Mouse (Mus musculus): ENCODE data around the gene Rgs13. TPM values are rescaled to one million over a fixed set of nuclear protein-coding genes. Genes with fewer than 3 reads are reported as not detected.
A peak's percentile ranks its signal among the peaks of the same experiment; 100 is the strongest.
"Not testable (repeated sequence)": the region's sequence is repeated elsewhere in the genome, so short reads cannot be mapped to it uniquely, and the experiment has no call there.

The Rgs13 gene
- total RNA-seq, 2 experiments from 2014 or later = 1.0 to 1.6 TPM

- no peak for DNase-seq (ENCODE audit: low spot score in 2 of 2)
These were observed 24.6 kb downstream of the Rgs13 start for GRCm38 (mm10) chr1:144152526-144152925.

- DNase-seq (ENCODE audit: low spot score in 2 of 2) = no peak
These were observed 25.0 kb downstream of the Rgs13 start for GRCm38 (mm10) chr1:144152184-144152525.

DNA sequence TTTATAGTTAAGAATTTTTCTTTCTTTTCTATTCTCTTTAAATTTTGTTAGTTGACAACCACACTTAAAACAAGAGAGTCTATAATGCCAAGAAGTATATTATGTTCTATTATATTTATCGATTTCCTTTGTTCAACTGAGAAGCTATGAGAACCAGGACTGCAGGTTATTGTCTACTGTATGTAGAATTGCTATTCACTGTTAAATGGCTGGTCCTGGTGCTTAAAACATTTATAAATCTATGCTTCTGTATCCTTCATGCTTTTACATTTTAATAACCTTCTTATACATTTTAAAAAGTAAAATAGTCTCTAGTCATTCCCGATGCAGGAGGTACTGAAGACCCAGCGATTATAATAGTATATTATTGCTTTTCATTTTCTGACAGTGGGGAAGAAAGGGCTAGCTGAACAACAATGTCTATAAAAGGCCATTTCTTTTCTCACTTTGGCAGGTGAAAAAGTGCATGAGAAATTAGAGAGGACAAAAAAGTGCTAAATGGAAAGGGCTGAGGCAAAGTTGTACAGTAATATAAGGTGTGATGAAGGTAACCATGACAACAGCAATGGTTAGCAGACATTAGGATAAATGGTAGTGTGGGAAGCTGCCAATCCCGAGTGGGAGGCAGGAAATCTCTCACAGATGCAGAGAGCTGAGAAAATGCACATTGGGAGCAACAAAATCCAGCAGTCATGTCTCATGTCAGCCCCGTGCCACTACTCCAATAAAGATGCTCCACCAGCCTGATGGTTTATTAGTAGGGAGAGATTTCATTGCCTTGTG is 25.6 kb downstream of the Rgs13 start:
- DNase-seq (ENCODE audit: low spot score in 2 of 2) = peak; percentile 5 to 23

DNA sequence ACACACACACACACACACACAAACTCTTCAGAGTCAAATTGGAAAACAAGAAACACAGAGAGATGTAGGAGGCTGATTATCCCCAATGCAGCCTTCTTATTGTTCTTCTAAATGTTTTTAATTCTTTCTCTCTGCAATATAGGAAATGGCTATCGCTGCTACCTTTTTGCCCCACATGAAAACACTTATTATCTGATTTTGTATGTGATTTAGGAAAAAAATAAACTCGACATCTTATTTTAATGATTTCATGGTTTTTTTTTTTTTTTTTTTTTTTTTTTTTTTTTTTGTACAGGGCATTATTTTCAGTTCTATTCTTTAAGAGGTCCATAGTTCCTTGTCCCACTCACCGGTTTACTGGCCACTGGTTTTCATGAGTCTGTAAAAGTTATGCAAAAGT is 27.2 kb downstream of the Rgs13 start:
- DNase-seq (ENCODE audit: low spot score in 2 of 2) = no peak

DNA sequence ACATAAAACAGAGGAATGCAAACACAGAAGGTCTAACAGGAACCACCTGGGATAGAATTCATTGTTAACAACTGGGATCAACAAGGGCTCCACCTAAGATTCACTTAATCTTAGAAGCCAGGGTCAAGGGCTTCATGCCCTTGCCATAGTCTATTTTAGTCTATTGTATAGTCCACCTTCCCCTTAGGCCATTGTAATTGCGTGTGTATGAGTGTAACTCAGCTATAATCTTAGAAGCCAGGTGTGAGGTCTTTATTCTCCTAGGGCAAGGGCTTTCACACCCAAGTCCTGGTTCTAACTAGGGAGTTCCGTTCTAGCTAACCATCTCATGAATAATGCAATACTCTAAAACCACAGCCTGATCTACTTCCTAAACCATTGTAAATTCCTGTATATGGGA is 35.8 kb downstream of the Rgs13 start:
- DNase-seq (ENCODE audit: low spot score in 2 of 2) = not testable (repeated sequence)

DNA sequence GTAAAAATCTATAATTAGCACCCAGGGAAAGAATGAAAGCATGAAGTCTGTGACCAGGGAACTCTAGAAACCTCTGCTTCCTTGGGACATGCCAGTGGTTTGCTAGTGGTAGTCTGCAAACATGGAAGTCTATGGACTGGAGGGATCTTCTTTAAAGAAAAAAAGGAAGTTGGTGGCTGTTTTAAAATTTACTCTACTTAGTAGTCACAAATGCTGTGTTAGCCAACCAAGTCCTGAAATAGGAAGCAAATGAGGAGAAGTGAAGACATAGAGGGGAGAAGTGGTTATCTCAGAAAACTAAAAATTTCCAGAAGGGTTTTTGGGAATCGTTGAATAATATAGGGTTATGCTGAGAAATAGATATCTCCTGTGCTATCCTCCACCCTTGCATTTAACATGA is 37.3 kb downstream of the Rgs13 start:
- no peak for DNase-seq (ENCODE audit: low spot score in 2 of 2)

- DNase-seq (ENCODE audit: low spot score in 2 of 2) = no peak
These were observed 49.2 kb downstream of the Rgs13 start for GRCm38 (mm10) chr1:144127965-144128364.

DNA sequence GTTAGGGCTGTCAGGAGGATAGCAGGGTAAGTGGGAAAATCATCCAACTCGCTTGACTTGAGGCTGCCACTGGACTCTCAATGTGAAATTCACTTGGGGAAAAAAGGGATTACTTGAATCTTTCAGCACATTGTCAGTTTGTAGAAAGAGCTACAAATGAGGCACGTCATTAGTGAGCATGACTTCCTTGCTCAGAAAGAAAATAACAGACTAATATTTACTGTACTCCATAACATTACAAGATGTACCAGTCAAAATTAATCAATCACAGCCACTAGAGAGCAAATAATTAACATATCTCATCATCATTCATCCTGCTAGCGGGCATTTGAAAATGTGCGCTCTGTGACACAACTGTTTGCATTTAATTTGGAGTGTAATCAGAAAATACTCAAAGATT is 57.1 kb downstream of the Rgs13 start:
- DNase-seq (ENCODE audit: low spot score in 2 of 2) = no peak

- no peak for DNase-seq (ENCODE audit: low spot score in 2 of 2)
These were observed 57.7 kb downstream of the Rgs13 start for GRCm38 (mm10) chr1:144119456-144119855.

DNA sequence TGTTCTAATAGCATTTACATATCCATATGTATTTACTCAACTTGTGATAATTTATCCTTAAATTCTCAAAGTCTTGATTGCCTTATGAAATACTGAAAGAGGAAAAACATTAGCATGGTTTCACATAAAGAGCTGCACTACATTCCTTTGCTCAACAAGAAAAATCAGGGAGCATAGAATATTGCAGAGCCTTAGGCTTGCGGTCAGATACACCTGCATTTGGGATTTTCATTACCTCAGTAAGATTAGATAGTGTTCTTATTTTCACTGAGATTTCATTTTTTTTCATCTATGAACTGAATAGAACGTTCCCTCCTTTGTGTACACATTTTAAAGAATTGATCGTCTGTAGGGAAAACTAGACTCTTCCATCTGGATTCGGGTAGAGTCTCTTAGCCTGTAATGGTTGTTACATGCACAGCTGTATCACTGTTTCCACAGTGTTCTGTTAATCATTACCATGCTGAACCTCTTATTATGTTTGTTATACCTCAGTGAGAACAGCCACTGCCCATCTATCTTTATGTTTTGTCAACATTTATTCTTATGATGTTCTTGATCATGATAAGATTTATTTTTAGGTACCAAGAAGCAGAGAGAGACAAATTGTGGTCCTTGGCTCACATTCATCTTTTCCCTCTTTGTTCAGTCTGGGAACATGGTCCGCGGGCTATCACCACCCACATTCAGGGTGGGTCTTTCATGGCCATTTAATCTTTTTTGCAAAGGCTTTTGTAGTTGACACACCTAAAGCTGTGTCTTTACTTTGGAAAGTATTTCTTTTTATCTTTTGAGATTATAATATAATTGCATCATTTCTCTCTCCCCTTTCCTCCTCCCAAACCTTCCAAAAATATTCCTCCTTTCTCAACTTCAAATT is 61.1 kb downstream of the Rgs13 start:
- no peak for DNase-seq (ENCODE audit: low spot score in 2 of 2)

DNA sequence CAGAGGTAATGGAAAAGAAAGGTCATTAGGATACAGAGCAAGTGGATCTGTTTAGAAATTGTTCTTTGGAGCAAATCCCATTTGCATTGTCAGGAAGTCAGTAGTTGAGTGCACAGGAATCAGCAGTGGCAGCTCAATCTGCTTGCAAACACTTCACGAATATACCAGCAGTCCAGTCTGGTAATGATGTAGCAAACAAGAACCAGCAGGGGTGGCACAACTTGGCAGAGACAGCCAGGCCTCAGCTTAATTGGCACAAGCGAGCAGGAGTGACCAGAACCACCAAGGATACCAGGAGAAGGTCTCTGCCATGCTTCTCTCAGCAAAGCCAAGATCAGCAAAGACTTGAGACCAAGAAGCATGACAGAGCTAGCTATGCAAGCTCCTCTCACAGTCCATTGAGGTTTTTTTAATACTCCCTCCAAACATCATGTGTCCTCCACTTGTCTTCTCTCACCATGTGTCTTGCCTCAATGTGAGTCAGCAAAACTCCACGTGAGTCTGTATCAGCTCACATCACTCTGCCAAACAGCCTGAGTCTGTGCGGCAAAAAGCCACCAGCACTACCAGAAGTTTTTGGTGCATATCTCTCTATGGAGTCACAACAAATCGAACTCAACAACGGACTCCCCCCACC is 63.6 kb downstream of the Rgs13 start:
- DNase-seq (ENCODE audit: low spot score in 2 of 2) = no peak

- DNase-seq (ENCODE audit: low spot score in 2 of 2) = no peak
These were observed 64.2 kb downstream of the Rgs13 start for GRCm38 (mm10) chr1:144112946-144113345.

GRCm38 (mm10) chr1:144098587-144099258 is 78.4 kb downstream of the Rgs13 start:
- DNase-seq (ENCODE audit: low spot score in 2 of 2) = no peak

- no peak for DNase-seq (ENCODE audit: low spot score in 2 of 2)
These were observed 86.8 kb downstream of the Rgs13 start for GRCm38 (mm10) chr1:144090410-144090809.

Other genes starting within 250 kb of the Rgs13 start
- gene Rgs2, start 173.2 kb downstream of the Rgs13 start, total RNA-seq (2021) = 10 to 100 TPM; 38.1 to 43.0 TPM
- gene Rgs1, start 71.9 kb upstream of the Rgs13 start, total RNA-seq (2021) = not detected

Data from layer of hippocampus, postnatal 10 days (tissue).